ENCODE assay signal across 11 mouse cellular contexts in genomic region chr9:83556236-83556635, GRCm38 (mm10). TPM values are rescaled to one million over a fixed set of nuclear protein-coding genes. Genes with fewer than 3 reads are reported as not detected.
DNase-seq lines count a peak whose midpoint lies in the region; ATAC-seq lines count a peak whose summit lies in the region.
"Had no signal": no experiment of that assay in that cellular context is flagged by ENCODE, and none has a peak within 500 bp of the region (broad histone marks: within the 10 kb centered on the region; RNA-seq: fewer than 3 reads in every experiment).

No protein-coding gene starts in this region.

- H3K4me1 ChIP-seq in forebrain, embryonic 14.5 days (ENCODE audit: control insufficient read depth, insufficient read depth, low read length), result peaks cover 13% of the 10 kb centered on the region; the same call in 1 of the 2 replicates
- H3K4me1 ChIP-seq: neural tube, embryonic 12.5 days had no signal

- no peak overlapping the region for H3K4me3 ChIP-seq in forebrain, embryonic 14.5 days (ENCODE audit: low read depth, low read length)
- H3K4me3 ChIP-seq: neural tube, embryonic 12.5 days had no signal

- H3K36me3 ChIP-seq in forebrain, embryonic 14.5 days (ENCODE audit: control insufficient read depth, insufficient read depth, low read length), result no peaks in the 10 kb centered on the region
- H3K36me3 ChIP-seq: neural tube, embryonic 12.5 days had no signal

- H3K27me3 ChIP-seq in forebrain, embryonic 14.5 days (replicated peaks; ENCODE audit: control insufficient read depth, insufficient read depth, low read length), result no peaks in the 10 kb centered on the region
- H3K27me3 ChIP-seq: neural tube, embryonic 12.5 days had no signal

- DNase-seq in embryo, embryonic 11 days, result peak; percentile 20
- no peak for DNase-seq in embryo, embryonic 9.5 days (ENCODE audit: extremely low spot score)
- DNase-seq in left cerebral cortex, postnatal 4 days, result peak; percentile 12
- no peak for DNase-seq in left cerebral cortex, adult 11 months (ENCODE audit: low spot score)
- peak; percentile 36 for DNase-seq in forebrain, embryonic 14.5 days (ENCODE audit: low spot score)
- peak; percentile 55 to 70 for DNase-seq in kidney, postnatal 25 days
- no peak for DNase-seq in spleen, adult 18-20 months
- no peak for DNase-seq in right cerebral cortex, postnatal 10 days (ENCODE audit: low spot score in 2 of 2)
- DNase-seq: right cerebral cortex, postnatal 4 days; thymus, adult 2 months had no signal

- no peak overlapping the region for H3K4me2 ChIP-seq in forebrain, embryonic 14.5 days (ENCODE audit: low read length)
- H3K4me2 ChIP-seq: neural tube, embryonic 12.5 days had no signal

- peak overlapping the region; percentile 78; the same call in 1 of the 2 replicates for H3K27ac ChIP-seq in forebrain, embryonic 14.5 days (ENCODE audit: low read depth, low read length)
- H3K27ac ChIP-seq: neural tube, embryonic 12.5 days had no signal

- no peak overlapping the region for H3K9ac ChIP-seq in forebrain, embryonic 14.5 days (ENCODE audit: low read length)
- H3K9ac ChIP-seq: neural tube, embryonic 12.5 days had no signal

- WGBS in forebrain, embryonic 14.5 days, result 36% methylated on average over 6 of the region's 6 CpGs

- no peak; the same call in none of the 2 replicates for ATAC-seq in forebrain, embryonic 14.5 days

- intact Hi-C loops in left cerebral cortex, postnatal 4 days (cut with DNase I), result no loop called here

- H3K9me3 ChIP-seq in forebrain, embryonic 14.5 days (replicated peaks; ENCODE audit: control insufficient read depth, low read length), result no peaks in the 10 kb centered on the region
- H3K9me3 ChIP-seq: neural tube, embryonic 12.5 days had no signal

RNA-seq across cellular contexts. Expression of gene Sh3bgrl2, which starts 8.1 kb away (rescaled TPM):
- 10 to 100 TPM; 12.7 to 14.1 TPM for total RNA-seq in left cerebral cortex, postnatal 4 days (2021)
- polyA plus RNA-seq in forebrain, embryonic 14.5 days (2014; fragmentation: Nextera tagmentation; extraction: Ambion mirVana), result 26.3 and 26.4 TPM in 2 replicates

Comparison
In these comparisons a context has a peak if more than half of its experiments do, and no peak if none do; other contexts are left out.
1. DNase-seq: peak in embryo, embryonic 11 days (single experiment), left cerebral cortex, postnatal 4 days (single experiment), forebrain, embryonic 14.5 days (single experiment) and kidney, postnatal 25 days (2 of 2); none in embryo, embryonic 9.5 days (single experiment), left cerebral cortex, adult 11 months (single experiment), spleen, adult 18-20 months (0 of 2) and right cerebral cortex, postnatal 10 days (0 of 2).